Mouse (Mus musculus): ENCODE measurements at regions not wholly inside any gene's neighbourhood (a gene's known extent, or its start where the extent isn't known, plus 50 kb on each side); places are given as distances from the start of the nearest gene placed in this dataset.

GRCm38 (mm10) chr10:17450240-17450639, 272.8 kb upstream of the Cited2 start:
- Histone ChIP-seq H3K27me3 (ENCODE audit: control insufficient read depth, insufficient read depth, low read length) (no peaks in the 10 kb centered on the region), H3K4me3 (replicated peaks; ENCODE audit: low read length) (no peak overlapping the region), H3K9me3 (replicated peaks; ENCODE audit: control insufficient read depth, low read length) (no peaks in the 10 kb centered on the region), H3K9ac (ENCODE audit: low read length) (no peak overlapping the region), H3K27ac (ENCODE audit: low read length) (no peak overlapping the region), H3K4me1 (ENCODE audit: control insufficient read depth, insufficient read depth, low read length) (no peaks in the 10 kb centered on the region), H3K36me3 (ENCODE audit: control insufficient read depth, insufficient read depth, low read length) (no peaks in the 10 kb centered on the region), H3K4me2 (ENCODE audit: low read depth, low read length) (no peak overlapping the region)
- WGBS = 56% methylated on average over 4 of the region's 4 CpGs
- ATAC-seq (ENCODE audit: insufficient read depth, low FRiP score) = no peak

- Histone ChIP-seq H3K27ac (ENCODE audit: low read length) (no peak overlapping the region), H3K36me3 (ENCODE audit: control insufficient read depth, insufficient read depth, low read length) (no peaks in the 10 kb centered on the region), H3K4me1 (ENCODE audit: control insufficient read depth, insufficient read depth, low read length) (no peaks in the 10 kb centered on the region), H3K9me3 (replicated peaks; ENCODE audit: control insufficient read depth, low read length) (no peaks in the 10 kb centered on the region), H3K27me3 (ENCODE audit: control insufficient read depth, insufficient read depth, low read length) (no peaks in the 10 kb centered on the region), H3K4me2 (ENCODE audit: low read depth, low read length) (no peak overlapping the region), H3K4me3 (replicated peaks; ENCODE audit: low read length) (no peak overlapping the region), H3K9ac (ENCODE audit: low read length) (no peak overlapping the region)
- no peak for ATAC-seq (ENCODE audit: insufficient read depth, low FRiP score)
- 83% methylated on average over 4 of the region's 4 CpGs for WGBS
Measured at GRCm38 (mm10) chr10:17470880-17471279, 252.1 kb upstream of the Cited2 start.

- Histone ChIP-seq H3K9me3 (replicated peaks; ENCODE audit: control insufficient read depth, low read length) (no peaks in the 10 kb centered on the region), H3K4me2 (ENCODE audit: low read depth, low read length) (no peak overlapping the region), H3K4me1 (ENCODE audit: control insufficient read depth, insufficient read depth, low read length) (no peaks in the 10 kb centered on the region), H3K27me3 (ENCODE audit: control insufficient read depth, insufficient read depth, low read length) (no peaks in the 10 kb centered on the region), H3K4me3 (replicated peaks; ENCODE audit: low read length) (no peak overlapping the region), H3K9ac (ENCODE audit: low read length) (no peak overlapping the region), H3K27ac (ENCODE audit: low read length) (no peak overlapping the region), H3K36me3 (ENCODE audit: control insufficient read depth, insufficient read depth, low read length) (no peaks in the 10 kb centered on the region)
- 35% methylated on average over 5 of the region's 5 CpGs for WGBS
- no peak for ATAC-seq (ENCODE audit: insufficient read depth, low FRiP score)
Measured at GRCm38 (mm10) chr10:17472536-17472935, 250.5 kb upstream of the Cited2 start.

- Histone ChIP-seq H3K9ac (ENCODE audit: low read length) (no peak overlapping the region), H3K27ac (ENCODE audit: low read length) (no peak overlapping the region), H3K36me3 (ENCODE audit: control insufficient read depth, insufficient read depth, low read length) (no peaks in the 10 kb centered on the region), H3K4me1 (ENCODE audit: control insufficient read depth, insufficient read depth, low read length) (no peaks in the 10 kb centered on the region), H3K4me2 (ENCODE audit: low read depth, low read length) (no peak overlapping the region), H3K9me3 (replicated peaks; ENCODE audit: control insufficient read depth, low read length) (no peaks in the 10 kb centered on the region), H3K27me3 (ENCODE audit: control insufficient read depth, insufficient read depth, low read length) (no peaks in the 10 kb centered on the region), H3K4me3 (replicated peaks; ENCODE audit: low read length) (no peak overlapping the region)
- no peak for ATAC-seq (ENCODE audit: insufficient read depth, low FRiP score)
- WGBS = 92% methylated on average over 3 of the region's 3 CpGs
Measured at GRCm38 (mm10) chr10:17475976-17476375, 247.0 kb upstream of the Cited2 start.

- WGBS = 80% methylated on average over 6 of the region's 6 CpGs
- Histone ChIP-seq H3K27me3 (ENCODE audit: control insufficient read depth, insufficient read depth, low read length) (no peaks in the 10 kb centered on the region), H3K4me1 (ENCODE audit: control insufficient read depth, insufficient read depth, low read length) (no peaks in the 10 kb centered on the region), H3K9ac (ENCODE audit: low read length) (no peak overlapping the region), H3K27ac (ENCODE audit: low read length) (no peak overlapping the region), H3K36me3 (ENCODE audit: control insufficient read depth, insufficient read depth, low read length) (no peaks in the 10 kb centered on the region), H3K4me2 (ENCODE audit: low read depth, low read length) (no peak overlapping the region), H3K4me3 (replicated peaks; ENCODE audit: low read length) (no peak overlapping the region), H3K9me3 (replicated peaks; ENCODE audit: control insufficient read depth, low read length) (no peaks in the 10 kb centered on the region)
- ATAC-seq (ENCODE audit: insufficient read depth, low FRiP score) = no peak
Measured at GRCm38 (mm10) chr10:17476720-17477119, 246.3 kb upstream of the Cited2 start.

- Histone ChIP-seq H3K36me3 (ENCODE audit: control insufficient read depth, insufficient read depth, low read length) (no peaks in the 10 kb centered on the region), H3K4me1 (ENCODE audit: control insufficient read depth, insufficient read depth, low read length) (no peaks in the 10 kb centered on the region), H3K27ac (ENCODE audit: low read length) (no peak overlapping the region), H3K9ac (ENCODE audit: low read length) (no peak overlapping the region), H3K4me3 (replicated peaks; ENCODE audit: low read length) (no peak overlapping the region), H3K27me3 (ENCODE audit: control insufficient read depth, insufficient read depth, low read length) (no peaks in the 10 kb centered on the region), H3K4me2 (ENCODE audit: low read depth, low read length) (no peak overlapping the region), H3K9me3 (replicated peaks; ENCODE audit: control insufficient read depth, low read length) (no peaks in the 10 kb centered on the region)
- WGBS = 42% methylated on average over 8 of the region's 8 CpGs
- no peak for ATAC-seq (ENCODE audit: insufficient read depth, low FRiP score)
Measured at GRCm38 (mm10) chr10:17478761-17479632, 244.0 kb upstream of the Cited2 start.

- 53% methylated on average over 4 of the region's 4 CpGs for WGBS
- Histone ChIP-seq H3K9ac (ENCODE audit: low read length) (no peak overlapping the region), H3K9me3 (replicated peaks; ENCODE audit: control insufficient read depth, low read length) (no peaks in the 10 kb centered on the region), H3K4me2 (ENCODE audit: low read depth, low read length) (no peak overlapping the region), H3K4me3 (replicated peaks; ENCODE audit: low read length) (no peak overlapping the region), H3K27ac (ENCODE audit: low read length) (no peak overlapping the region), H3K4me1 (ENCODE audit: control insufficient read depth, insufficient read depth, low read length) (no peaks in the 10 kb centered on the region), H3K27me3 (ENCODE audit: control insufficient read depth, insufficient read depth, low read length) (no peaks in the 10 kb centered on the region), H3K36me3 (ENCODE audit: control insufficient read depth, insufficient read depth, low read length) (no peaks in the 10 kb centered on the region)
- ATAC-seq (ENCODE audit: insufficient read depth, low FRiP score) = no peak
Measured at GRCm38 (mm10) chr10:17482751-17483150, 240.3 kb upstream of the Cited2 start.

- 69% methylated on average over 5 of the region's 5 CpGs for WGBS
Measured at GRCm38 (mm10) chr10:17485049-17485449, 238.0 kb upstream of the Cited2 start.

GRCm38 (mm10) chr10:17485515-17485914, 237.5 kb upstream of the Cited2 start:
- WGBS = 80% methylated on average over 2 of the region's 2 CpGs
- no peaks in the 10 kb centered on the region for H3K36me3 ChIP-seq (ENCODE audit: control insufficient read depth, insufficient read depth, low read length)
- ATAC-seq (ENCODE audit: insufficient read depth, low FRiP score) = no peak

More at GRCm38 (mm10) chr10:17485049-17485449, 238.0 kb upstream of the Cited2 start:
- Histone ChIP-seq H3K9me3 (replicated peaks; ENCODE audit: control insufficient read depth, low read length) (no peaks in the 10 kb centered on the region), H3K9ac (ENCODE audit: low read length) (no peak overlapping the region), H3K4me3 (replicated peaks; ENCODE audit: low read length) (no peak overlapping the region), H3K27ac (ENCODE audit: low read length) (no peak overlapping the region), H3K4me1 (ENCODE audit: control insufficient read depth, insufficient read depth, low read length) (no peaks in the 10 kb centered on the region), H3K4me2 (ENCODE audit: low read depth, low read length) (no peak overlapping the region), H3K36me3 (ENCODE audit: control insufficient read depth, insufficient read depth, low read length) (no peaks in the 10 kb centered on the region), H3K27me3 (ENCODE audit: control insufficient read depth, insufficient read depth, low read length) (no peaks in the 10 kb centered on the region)
- no peak for ATAC-seq (ENCODE audit: insufficient read depth, low FRiP score)

More at GRCm38 (mm10) chr10:17485515-17485914, 237.5 kb upstream of the Cited2 start:
- Histone ChIP-seq H3K4me1 (ENCODE audit: control insufficient read depth, insufficient read depth, low read length) (no peaks in the 10 kb centered on the region), H3K27ac (ENCODE audit: low read length) (no peak overlapping the region), H3K4me2 (ENCODE audit: low read depth, low read length) (no peak overlapping the region), H3K9ac (ENCODE audit: low read length) (no peak overlapping the region), H3K27me3 (ENCODE audit: control insufficient read depth, insufficient read depth, low read length) (no peaks in the 10 kb centered on the region), H3K9me3 (replicated peaks; ENCODE audit: control insufficient read depth, low read length) (no peaks in the 10 kb centered on the region), H3K4me3 (replicated peaks; ENCODE audit: low read length) (no peak overlapping the region)

Measured in stomach, embryonic 16.5 days (tissue).